Mouse (Mus musculus) effector memory CD4-positive, alpha-beta T cell, adult 5 months (primary cell): ENCODE measurements around the gene Plxna1. TPM values are rescaled to one million over a fixed set of nuclear protein-coding genes. Genes with fewer than 3 reads are reported as not detected.

Source experiments
- polyA plus RNA-seq: library from polyadenylated mRNA; unstranded; fragments of 100-300 nt; shearing (Covaris generic); gene quantifications from one replicate; pipeline ENCODE4 v1.2.1, GENCODE M21; 2017

The Plxna1 gene
- 7.4 TPM for polyA plus RNA-seq

DNA sequence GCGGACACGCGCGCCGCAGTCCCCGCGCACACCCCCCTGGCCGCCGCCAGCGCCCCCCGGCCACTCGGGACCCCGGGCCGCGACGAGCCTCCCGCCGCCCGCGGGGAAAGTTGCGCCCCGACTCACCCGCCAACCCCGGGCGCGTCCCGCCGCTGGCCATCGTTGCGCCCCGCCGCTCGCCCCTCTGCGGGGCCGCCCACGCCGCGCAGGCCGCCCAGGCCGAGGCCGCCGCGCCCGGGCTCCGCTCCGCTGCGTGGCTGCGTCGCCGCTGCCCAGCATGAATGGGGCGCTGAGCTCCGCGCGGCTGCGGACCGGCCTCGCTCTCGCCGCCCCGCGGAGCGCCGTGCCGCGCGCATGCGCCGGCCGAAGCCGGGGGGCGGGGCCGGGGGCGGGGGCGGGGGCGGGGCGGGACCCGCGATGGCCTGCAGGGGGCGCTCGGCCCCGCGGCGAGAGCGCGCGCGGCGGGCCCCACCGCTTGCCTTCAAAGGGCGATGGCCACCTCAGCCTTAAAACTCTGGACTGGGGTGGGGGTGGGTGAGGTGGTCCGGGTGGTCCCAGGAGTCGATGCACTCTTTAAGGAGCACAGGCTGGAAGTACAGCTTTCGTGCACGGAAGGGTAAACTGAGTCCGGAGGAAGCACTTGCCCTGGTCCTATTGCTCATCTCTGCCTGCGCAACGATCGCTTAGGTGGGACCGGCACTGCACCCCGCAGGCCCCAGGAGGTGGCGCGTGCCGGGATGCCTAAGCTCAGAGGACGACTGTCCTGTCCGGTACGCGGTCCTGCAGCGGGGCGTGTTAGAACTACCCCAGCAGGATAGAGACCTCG is at the start of gene Plxna1:
Gene Plxna1, minus strand, starts transcription at position 340 of the 826 bp plus-strand sequence.

Other genes starting within 250 kb of the Plxna1 start
- 6.4 TPM for gene Chchd6, start 233.0 kb upstream of the Plxna1 start, polyA plus RNA-seq